Mouse (Mus musculus) erythroblast, embryonic 14.5 days (primary cell): ENCODE measurements at regions not wholly inside any gene's neighbourhood (a gene's known extent, or its start where the extent isn't known, plus 50 kb on each side); places are given as distances from the start of the nearest gene placed in this dataset.
"Not testable (repeated sequence)": the region's sequence is repeated elsewhere in the genome, so short reads cannot be mapped to it uniquely, and the experiment has no call there.

Experiments used
- H3K27me3 ChIP-seq: 2 replicates; pipeline ENCODE4 v1.6.1; 2012; ENCODE audit warnings: inconsistent platforms; ENCODE audit not compliant: control insufficient read depth
- H3K36me3 ChIP-seq: 2 replicates; pipeline ENCODE4 v1.6.1; 2012; ENCODE audit warnings: mild to moderate bottlenecking, inconsistent platforms; ENCODE audit not compliant: control insufficient read depth
- H3K4me1 ChIP-seq: 2 replicates; pipeline ENCODE4 v1.6.1; 2012; ENCODE audit warnings: inconsistent platforms; ENCODE audit not compliant: control insufficient read depth
- H3K4me3 ChIP-seq: replicated peaks from 2 replicates; pipeline ENCODE3; 2012; ENCODE audit warnings: moderate library complexity, mild to moderate bottlenecking, inconsistent platforms
- H3K9me3 ChIP-seq: 2 replicates; pipeline ENCODE4 v1.6.1; 2012; ENCODE audit warnings: low read length, inconsistent platforms, mixed read lengths; ENCODE audit not compliant: control insufficient read depth
- GATA1 ChIP-seq: IDR thresholded peaks from 2 replicates; pipeline ENCODE4 v1.6.1; 2012; ENCODE audit warnings: low read length, inconsistent platforms, mixed read lengths
- TAL1 ChIP-seq: IDR thresholded peaks from 3 replicates; pipeline ENCODE4 v1.6.1; 2012; ENCODE audit warnings: low read length, inconsistent platforms, mixed read lengths

- Histone ChIP-seq H3K4me1 (no peaks in the 10 kb centered on the region), H3K4me3 (peak overlapping the region; percentile 6), H3K27me3 (peaks cover 42% of the 10 kb centered on the region), H3K9me3 (peaks cover 3% of the 10 kb centered on the region; the same call in 1 of the 2 replicates), H3K36me3 (no peaks in the 10 kb centered on the region)
- TF ChIP-seq GATA1 (no peak), TAL1 (no peak)
Observed at GRCm38 (mm10) chr10:7390239-7391091, 83.0 kb downstream of the Ulbp1 start.

GRCm38 (mm10) chr10:7358791-7359190, 114.6 kb downstream of the Ulbp1 start:
- not testable (repeated sequence) for H3K4me1 ChIP-seq, H3K27me3 ChIP-seq, H3K4me3 ChIP-seq, H3K36me3 ChIP-seq, H3K9me3 ChIP-seq

- not testable (repeated sequence) for H3K4me3 ChIP-seq, H3K4me1 ChIP-seq, H3K36me3 ChIP-seq, H3K27me3 ChIP-seq, H3K9me3 ChIP-seq
Observed at GRCm38 (mm10) chr10:7344290-7344689, 129.1 kb downstream of the Ulbp1 start.

- not testable (repeated sequence) for H3K27me3 ChIP-seq, H3K36me3 ChIP-seq, H3K4me3 ChIP-seq, H3K9me3 ChIP-seq, H3K4me1 ChIP-seq
Observed at GRCm38 (mm10) chr10:7343736-7344135, 129.7 kb downstream of the Ulbp1 start.

GRCm38 (mm10) chr10:7333077-7333747, 121.2 kb upstream of the Cnksr3 start:
- Histone ChIP-seq H3K4me1 (no peaks in the 10 kb centered on the region), H3K27me3 (no peaks in the 10 kb centered on the region)
- no peak for TF ChIP-seq GATA1
- TF ChIP-seq TAL1: no peak

GRCm38 (mm10) chr10:7328262-7328661, 116.2 kb upstream of the Cnksr3 start:
- TF ChIP-seq TAL1 (no peak), GATA1 (no peak)
- H3K4me1 ChIP-seq: no peaks in the 10 kb centered on the region
- no peaks in the 10 kb centered on the region for H3K36me3 ChIP-seq
- H3K27me3 ChIP-seq: no peaks in the 10 kb centered on the region
- H3K9me3 ChIP-seq: no peaks in the 10 kb centered on the region
- no peak overlapping the region for H3K4me3 ChIP-seq

More at GRCm38 (mm10) chr10:7333077-7333747, 121.2 kb upstream of the Cnksr3 start:
- Histone ChIP-seq H3K4me3 (no peak overlapping the region), H3K36me3 (no peaks in the 10 kb centered on the region), H3K9me3 (no peaks in the 10 kb centered on the region)

GRCm38 (mm10) chr10:7327046-7327445, 115.0 kb upstream of the Cnksr3 start:
- not testable (repeated sequence) for H3K36me3 ChIP-seq, H3K4me3 ChIP-seq, H3K27me3 ChIP-seq

GRCm38 (mm10) chr10:7325074-7325473, 113.0 kb upstream of the Cnksr3 start:
- TF ChIP-seq GATA1 (no peak), TAL1 (no peak)
- H3K27me3 ChIP-seq: no peaks in the 10 kb centered on the region
- no peaks in the 10 kb centered on the region for H3K9me3 ChIP-seq
- no peaks in the 10 kb centered on the region for H3K4me1 ChIP-seq
- H3K4me3 ChIP-seq: no peak overlapping the region
- no peaks in the 10 kb centered on the region for H3K36me3 ChIP-seq

More at GRCm38 (mm10) chr10:7327046-7327445, 115.0 kb upstream of the Cnksr3 start:
- H3K4me1 ChIP-seq, H3K9me3 ChIP-seq: not testable (repeated sequence)

GRCm38 (mm10) chr10:7323258-7323657, 111.2 kb upstream of the Cnksr3 start:
- H3K4me3 ChIP-seq: no peak overlapping the region
- no peak for TF ChIP-seq TAL1
- TF ChIP-seq GATA1: no peak
- no peaks in the 10 kb centered on the region for H3K27me3 ChIP-seq
- no peaks in the 10 kb centered on the region for H3K36me3 ChIP-seq
- H3K4me1 ChIP-seq: no peaks in the 10 kb centered on the region
- H3K9me3 ChIP-seq: no peaks in the 10 kb centered on the region

- TF ChIP-seq GATA1 (no peak), TAL1 (no peak)
- H3K9me3 ChIP-seq: no peaks in the 10 kb centered on the region
- H3K4me1 ChIP-seq: no peaks in the 10 kb centered on the region
- H3K36me3 ChIP-seq: no peaks in the 10 kb centered on the region
- H3K4me3 ChIP-seq: no peak overlapping the region
- H3K27me3 ChIP-seq: no peaks in the 10 kb centered on the region
Observed at GRCm38 (mm10) chr10:7309927-7310326, 97.9 kb upstream of the Cnksr3 start.

GRCm38 (mm10) chr10:7305881-7306280, 93.8 kb upstream of the Cnksr3 start:
- H3K9me3 ChIP-seq, H3K4me3 ChIP-seq, H3K27me3 ChIP-seq, H3K4me1 ChIP-seq, H3K36me3 ChIP-seq: not testable (repeated sequence)
